Mouse (Mus musculus) splenic B cell, adult 2 months (primary cell): ENCODE results near the gene Plekhm1.
A peak's percentile ranks its signal among the peaks of the same experiment; 100 is the strongest.
"Not testable (repeated sequence)": the region's sequence is repeated elsewhere in the genome, so short reads cannot be mapped to it uniquely, and the experiment has no call there.

ENCODE experiments used
- DNase-seq: peaks from one replicate; pipeline ENCODE4 v3.0.0-alpha.2; 2011; ENCODE audit warnings: low read depth, low spot score
- H3K27me3 ChIP-seq: 2 replicates; pipeline ENCODE4 v1.6.1; 2012; ENCODE audit warnings: mild to moderate bottlenecking, low read length, moderate library complexity, mixed read lengths; ENCODE audit not compliant: control insufficient read depth, poor library complexity, insufficient read depth, severe bottlenecking
- H3K36me3 ChIP-seq: 2 replicates; pipeline ENCODE4 v1.6.1; 2012; ENCODE audit warnings: mild to moderate bottlenecking, low read length, moderate library complexity, mixed read lengths; ENCODE audit not compliant: control insufficient read depth, poor library complexity, insufficient read depth, severe bottlenecking

Gene Plekhm1

GRCm38 (mm10) chr11:103332186-103332889 is 80.1 kb downstream of the Plekhm1 start:
- H3K27me3 ChIP-seq = no peaks in the 10 kb centered on the region
- DNase-seq = peak; percentile 91
- peaks cover 9% of the 10 kb centered on the region; the same call in 1 of the 2 replicates for H3K36me3 ChIP-seq

- no peak for DNase-seq
- peaks cover 9% of the 10 kb centered on the region; the same call in 1 of the 2 replicates for H3K36me3 ChIP-seq
These were observed 80.8 kb downstream of the Plekhm1 start for GRCm38 (mm10) chr11:103331502-103332185.

DNA sequence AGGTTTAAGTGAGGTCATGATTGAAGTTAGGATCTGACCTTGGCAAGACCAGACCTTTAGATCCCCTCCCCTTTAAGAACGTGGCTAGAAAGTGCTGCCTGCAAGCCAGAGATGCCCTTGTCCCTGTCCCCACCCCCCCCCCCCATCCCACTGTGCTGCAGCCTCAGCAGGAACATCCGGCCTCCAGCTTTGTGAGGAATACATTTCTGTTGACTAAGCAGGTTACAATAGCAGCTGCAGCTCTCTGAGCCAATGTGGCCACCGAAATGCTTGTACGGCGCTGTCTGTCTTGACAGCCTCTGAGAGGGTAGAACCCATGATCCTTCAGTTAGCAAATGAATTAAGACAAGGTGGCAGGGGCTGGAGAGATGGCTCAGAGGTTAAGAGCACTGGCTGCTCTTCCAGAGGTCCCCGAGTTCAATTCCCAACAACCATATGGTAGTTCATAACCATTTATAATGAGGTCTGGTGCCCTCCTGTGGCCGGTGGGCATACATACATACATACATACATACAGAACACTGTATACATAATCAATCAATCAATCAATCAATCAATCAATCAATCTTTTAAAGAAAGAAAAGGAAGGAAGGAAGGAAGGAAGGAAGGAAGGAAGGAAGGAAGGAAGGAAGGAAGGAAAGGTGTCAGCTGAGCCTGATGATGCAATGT is 81.7 kb downstream of the Plekhm1 start:
- Histone ChIP-seq H3K27me3 (no peaks in the 10 kb centered on the region), H3K36me3 (peaks cover 5% of the 10 kb centered on the region; the same call in 1 of the 2 replicates)
- DNase-seq = peak; percentile 48

More at GRCm38 (mm10) chr11:103331502-103332185, 80.8 kb downstream of the Plekhm1 start:
- no peaks in the 10 kb centered on the region for H3K27me3 ChIP-seq

- H3K27me3 ChIP-seq = no peaks in the 10 kb centered on the region
- H3K36me3 ChIP-seq = no peaks in the 10 kb centered on the region
- peak; percentile 87 for DNase-seq
These were observed 85.5 kb downstream of the Plekhm1 start for GRCm38 (mm10) chr11:103326950-103327349.

DNA sequence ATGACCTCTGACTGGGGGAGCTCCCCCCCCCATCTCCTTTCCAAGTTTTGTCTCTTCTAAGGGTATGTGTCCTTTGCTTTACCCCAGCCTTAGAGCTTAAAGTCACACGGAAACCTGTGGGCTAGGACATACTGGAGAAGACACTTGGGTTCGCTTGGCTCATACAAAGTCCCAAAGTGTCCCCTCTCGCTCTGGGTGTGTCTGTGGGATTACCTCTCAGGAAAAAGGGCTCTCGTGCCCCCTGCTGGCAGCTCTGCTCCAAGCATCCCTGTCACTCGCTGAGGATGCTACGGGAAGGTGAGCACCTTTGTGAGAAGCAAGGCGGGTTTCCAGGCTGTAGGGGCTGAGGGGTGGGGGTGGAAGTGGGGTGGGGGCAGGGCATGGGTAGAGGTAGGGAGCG is 87.3 kb downstream of the Plekhm1 start:
- no peaks in the 10 kb centered on the region for H3K27me3 ChIP-seq
- DNase-seq = peak; percentile 77
- no peaks in the 10 kb centered on the region for H3K36me3 ChIP-seq

GRCm38 (mm10) chr11:103324723-103325122 is 87.8 kb downstream of the Plekhm1 start:
- H3K36me3 ChIP-seq = no peaks in the 10 kb centered on the region
- no peak for DNase-seq
- H3K27me3 ChIP-seq = no peaks in the 10 kb centered on the region

DNA sequence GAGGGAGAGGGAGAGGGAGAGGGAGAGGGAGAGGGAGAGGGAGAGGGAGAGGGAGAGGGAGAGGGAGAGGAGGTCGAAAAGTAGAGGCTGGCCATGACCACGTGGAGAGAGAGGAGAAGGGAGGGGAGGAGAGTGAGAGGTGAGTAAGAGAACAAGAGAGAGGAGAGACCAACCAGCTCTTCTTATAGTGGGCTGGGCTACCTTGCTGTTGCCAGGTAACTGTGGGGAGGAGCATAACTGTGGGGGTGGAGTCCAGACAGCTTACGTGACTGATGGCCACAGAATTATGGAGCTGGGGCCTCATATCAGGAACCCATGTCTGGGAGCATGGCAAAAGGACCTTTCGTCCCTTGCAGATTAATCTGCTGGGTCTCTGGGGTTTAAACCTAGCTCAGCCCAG is 89.7 kb downstream of the Plekhm1 start:
- not testable (repeated sequence) for DNase-seq, H3K27me3 ChIP-seq, H3K36me3 ChIP-seq

DNA sequence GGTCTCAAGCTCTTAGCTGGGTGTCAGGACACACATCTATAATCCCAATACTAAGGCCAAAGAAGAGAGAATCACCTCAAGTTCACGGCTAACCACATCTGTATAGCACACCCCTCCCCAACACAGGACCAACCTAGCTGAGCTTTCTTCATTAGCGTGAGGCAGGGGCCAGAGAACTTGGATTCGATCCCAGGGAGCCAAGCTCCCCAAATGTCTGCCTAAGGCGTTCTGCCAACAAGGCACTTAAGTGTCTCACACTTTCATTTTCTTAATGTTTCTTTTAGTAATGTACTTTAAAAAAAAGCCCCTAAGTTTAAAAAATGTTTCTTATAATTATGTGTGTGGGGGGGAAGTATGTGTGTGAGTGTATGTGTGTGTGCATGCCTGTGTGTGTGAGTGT is 91.8 kb downstream of the Plekhm1 start:
- Histone ChIP-seq H3K27me3 (no peaks in the 10 kb centered on the region), H3K36me3 (no peaks in the 10 kb centered on the region)
- no peak for DNase-seq

DNA sequence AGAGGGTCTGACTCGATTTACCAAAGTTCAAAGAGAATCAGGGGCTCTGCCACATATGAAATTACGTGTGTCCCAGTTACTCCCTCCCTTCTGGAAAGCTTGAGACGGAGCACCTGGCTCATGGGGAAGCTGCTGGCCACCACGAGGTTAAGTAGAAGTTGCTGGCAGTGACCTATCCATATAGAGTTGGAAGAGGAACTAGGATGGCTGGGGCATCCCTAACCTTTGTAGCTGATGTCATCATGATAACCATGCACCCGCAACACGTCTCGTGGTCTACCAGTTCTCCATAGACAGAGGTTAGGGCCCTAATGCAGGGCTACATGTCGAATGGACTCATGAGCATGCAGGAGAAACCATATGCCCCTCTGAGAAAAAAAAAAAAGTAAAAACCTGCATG is 92.3 kb downstream of the Plekhm1 start:
- Histone ChIP-seq H3K36me3 (no peaks in the 10 kb centered on the region), H3K27me3 (no peaks in the 10 kb centered on the region)
- no peak for DNase-seq

- H3K36me3 ChIP-seq = no peaks in the 10 kb centered on the region
- DNase-seq = no peak
- H3K27me3 ChIP-seq = no peaks in the 10 kb centered on the region
These were observed 94.4 kb downstream of the Plekhm1 start for GRCm38 (mm10) chr11:103318042-103318441.

DNA sequence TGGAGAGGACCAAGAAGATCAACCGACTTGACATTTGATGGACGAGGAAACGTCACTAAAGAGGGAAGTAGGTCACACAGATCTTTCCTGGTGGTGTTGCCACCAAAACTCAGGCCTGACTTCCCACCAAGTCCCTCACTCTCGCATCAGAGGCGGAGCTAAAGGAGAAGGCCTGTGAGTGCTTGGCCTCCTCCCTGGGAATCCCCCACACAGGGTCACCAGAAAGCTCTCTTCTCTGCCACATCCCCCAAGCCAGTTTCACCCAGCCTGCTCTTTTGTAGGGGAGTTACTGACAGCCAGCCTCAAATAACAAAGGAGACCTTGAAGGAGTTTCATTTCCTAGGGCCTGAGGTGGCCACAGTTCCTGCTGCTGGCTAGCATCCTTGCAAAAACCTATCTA is 97.1 kb downstream of the Plekhm1 start:
- Histone ChIP-seq H3K27me3 (no peaks in the 10 kb centered on the region), H3K36me3 (no peaks in the 10 kb centered on the region)
- peak; percentile 30 for DNase-seq

DNA sequence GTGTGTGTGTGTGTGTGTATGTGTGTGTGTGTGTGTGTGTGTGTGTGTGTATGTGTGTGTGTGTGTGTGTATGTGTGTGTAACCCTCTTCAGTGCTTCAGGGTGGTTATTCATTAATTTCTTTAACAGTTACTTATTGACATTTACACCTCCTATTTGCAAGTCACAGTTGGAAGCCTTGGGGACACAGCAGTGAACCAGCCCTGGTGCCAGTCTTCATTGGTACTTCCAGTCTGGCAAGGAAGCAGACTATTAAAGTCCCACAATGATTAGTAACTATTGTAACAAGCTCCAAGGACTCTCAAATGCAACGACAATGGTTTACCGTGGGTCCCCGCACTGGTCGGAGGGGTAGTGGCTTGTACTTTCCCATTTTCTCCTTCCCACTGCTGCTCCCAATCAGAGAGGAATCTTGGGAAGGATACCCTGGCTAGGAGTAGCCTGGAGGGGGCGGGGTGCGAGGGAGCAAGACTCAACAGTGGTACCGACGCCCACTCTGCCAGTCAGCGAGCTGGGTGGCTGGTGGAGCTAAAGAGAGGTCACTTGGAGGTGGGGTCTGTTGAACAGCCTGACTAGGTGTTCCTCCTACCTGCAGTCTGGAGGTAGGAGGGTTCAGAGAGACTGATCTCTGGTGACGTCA is 97.6 kb downstream of the Plekhm1 start:
- DNase-seq = no peak
- Histone ChIP-seq H3K36me3 (no peaks in the 10 kb centered on the region), H3K27me3 (no peaks in the 10 kb centered on the region)
